Mouse (Mus musculus) CD4-positive, CD25-positive, alpha-beta regulatory T cell, adult 2 months (primary cell): ENCODE measurements around the gene Olfr432.
"Not testable (repeated sequence)": the region's sequence is repeated elsewhere in the genome, so short reads cannot be mapped to it uniquely, and the experiment has no call there.

Source experiments
- DNase-seq: peaks from one replicate; pipeline ENCODE4 v3.0.0-alpha.2; 2012; ENCODE audit warnings: low read depth, low spot score

Gene Olfr432

GRCm38 (mm10) chr1:174048893-174049292 is at the start of gene Olfr432:
Gene Olfr432, plus strand, starts transcription at chr1:174049205.
- DNase-seq: no peak

- not testable (repeated sequence) for DNase-seq
These were observed 44.5 kb upstream of the Olfr432 start for GRCm38 (mm10) chr1:174004352-174005109.

- not testable (repeated sequence) for DNase-seq
These were observed 42.0 kb upstream of the Olfr432 start for GRCm38 (mm10) chr1:174007050-174007449.

GRCm38 (mm10) chr1:174031698-174032097 is 17.3 kb upstream of the Olfr432 start, which contains the start of gene Ifi205:
Gene Ifi205, minus strand, starts transcription at chr1:174031810.
- DNase-seq: no peak

GRCm38 (mm10) chr1:174035841-174036240 is 13.2 kb upstream of the Olfr432 start:
- DNase-seq: no peak

- DNase-seq: no peak
These were observed 10.5 kb upstream of the Olfr432 start for GRCm38 (mm10) chr1:174038480-174038879.

- DNase-seq: peak; percentile 76
These were observed 8.4 kb upstream of the Olfr432 start, which contains the start of gene Olfr433 for GRCm38 (mm10) chr1:174040523-174041177. Gene Olfr433, plus strand, starts transcription at chr1:174040705.

- not testable (repeated sequence) for DNase-seq
These were observed 6.7 kb upstream of the Olfr432 start for GRCm38 (mm10) chr1:174042091-174042884.

GRCm38 (mm10) chr1:174044431-174044830 is 4.6 kb upstream of the Olfr432 start:
- no peak for DNase-seq

GRCm38 (mm10) chr1:174048227-174048626 is 778 bp upstream of the Olfr432 start:
- DNase-seq: not testable (repeated sequence)

GRCm38 (mm10) chr1:174049357-174049756 is 352 bp downstream of the Olfr432 start:
- DNase-seq: not testable (repeated sequence)

GRCm38 (mm10) chr1:174050532-174050931 is 1.5 kb downstream of the Olfr432 start:
- no peak for DNase-seq

GRCm38 (mm10) chr1:174051515-174051914 is 2.5 kb downstream of the Olfr432 start:
- DNase-seq: no peak

- no peak for DNase-seq
These were observed 3.0 kb downstream of the Olfr432 start for GRCm38 (mm10) chr1:174051931-174052536.

GRCm38 (mm10) chr1:174052981-174053380 is 4.0 kb downstream of the Olfr432 start:
- DNase-seq: no peak

GRCm38 (mm10) chr1:174055248-174055647 is 6.2 kb downstream of the Olfr432 start:
- no peak for DNase-seq

GRCm38 (mm10) chr1:174066305-174066704 is 17.3 kb downstream of the Olfr432 start, which contains the start of gene Olfr430:
Gene Olfr430, plus strand, starts transcription at chr1:174066605.
- no peak for DNase-seq

- DNase-seq: no peak
These were observed 35.0 kb downstream of the Olfr432 start, which contains the start of gene Olfr429 for GRCm38 (mm10) chr1:174084031-174084430. Gene Olfr429, plus strand, starts transcription at chr1:174084331.

- DNase-seq: no peak
These were observed 47.6 kb downstream of the Olfr432 start, which contains the start of gene Olfr427 for GRCm38 (mm10) chr1:174096591-174096990. Gene Olfr427, plus strand, starts transcription at chr1:174096891.

GRCm38 (mm10) chr1:174103735-174104134 is 54.7 kb downstream of the Olfr432 start:
- DNase-seq: peak; percentile 24
